Mouse (Mus musculus) left cerebral cortex, adult 2 months (tissue): Measurements from ENCODE around the gene Paqr7. TPM values are rescaled to one million over a fixed set of nuclear protein-coding genes. Genes with fewer than 3 reads are reported as not detected.
"Not testable (repeated sequence)": the region's sequence is repeated elsewhere in the genome, so short reads cannot be mapped to it uniquely, and the experiment has no call there.

Source experiments
- DNase-seq, 2 experiments: peaks; one replicate each; pipeline ENCODE4 v3.0.0; 2021 to 2022; ENCODE audit warnings: low spot score in 2 of 2, mixed read lengths in 1 of 2; ENCODE audit errors: extremely low spot score in 1 of 2
- H3K27ac ChIP-seq: fragments of 200-600 bp; 2 replicates; pipeline ENCODE4 v1.8.1; 2022
- H3K4me3 ChIP-seq: fragments of 200-600 bp; 2 replicates; pipeline ENCODE4 v1.8.1; 2022
- CTCF ChIP-seq: fragments of 200-600 bp; IDR thresholded peaks from 2 replicates; pipeline ENCODE4 v1.8.1; 2022; ENCODE audit warnings: antibody characterized with exemption, mild to moderate bottlenecking, moderate library complexity
- intact Hi-C: fragments of 180-260 bp; cut with DNase I; formaldehyde crosslinking; loops from one replicate; pipeline ENCODE4 v1.15.1; 2025
- total RNA-seq, 2 experiments: library from RNA; stranded (reverse); gene quantifications; 2 replicates each; pipeline ENCODE4 v1.2.3; 2021

Gene Paqr7
- total RNA-seq, 2 experiments from 2014 or later: 69.3 to 77.9 TPM

DNA sequence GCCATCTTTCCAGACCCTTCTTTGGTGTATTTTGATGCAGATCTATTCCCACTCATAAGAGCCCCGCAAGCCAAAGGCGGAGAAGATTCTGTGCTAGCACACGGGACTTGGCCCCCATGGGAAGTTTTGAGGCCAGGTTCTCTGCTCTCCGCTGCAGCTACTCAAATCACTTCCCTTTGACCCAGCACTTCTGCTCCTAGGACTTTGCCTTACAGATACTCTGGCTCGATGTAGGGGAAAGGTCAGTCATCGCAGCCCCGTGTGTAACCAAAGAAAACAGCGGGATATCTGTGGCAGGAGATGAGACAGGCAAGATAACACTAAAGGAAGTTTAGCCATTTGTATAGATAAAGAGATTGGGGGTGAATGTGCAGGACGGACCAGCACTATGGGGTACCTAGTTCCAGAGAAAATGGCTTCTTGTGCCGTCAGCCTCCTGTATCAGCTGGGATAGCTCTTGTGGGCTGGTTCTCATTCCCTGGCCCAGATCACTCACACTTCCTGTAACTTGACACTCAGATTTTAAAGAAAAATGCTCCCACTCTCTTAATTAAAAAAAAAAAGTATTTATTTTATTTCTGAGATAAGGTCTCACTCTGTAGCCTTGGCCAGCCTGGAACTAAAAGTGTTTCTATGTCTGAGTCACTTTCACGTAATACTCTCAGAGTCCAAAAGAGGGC is 6.4 kb upstream of the Paqr7 start:
- no peak overlapping the region for H3K27ac ChIP-seq
- peak; percentile 8 for TF ChIP-seq CTCF
- H3K4me3 ChIP-seq: no peak overlapping the region
- intact Hi-C loops: loop anchor here (10.0 kb wide), 1 partner anchor 235 kb away; the partner anchor contains the start of gene Grrp1
- no peak for DNase-seq

DNA sequence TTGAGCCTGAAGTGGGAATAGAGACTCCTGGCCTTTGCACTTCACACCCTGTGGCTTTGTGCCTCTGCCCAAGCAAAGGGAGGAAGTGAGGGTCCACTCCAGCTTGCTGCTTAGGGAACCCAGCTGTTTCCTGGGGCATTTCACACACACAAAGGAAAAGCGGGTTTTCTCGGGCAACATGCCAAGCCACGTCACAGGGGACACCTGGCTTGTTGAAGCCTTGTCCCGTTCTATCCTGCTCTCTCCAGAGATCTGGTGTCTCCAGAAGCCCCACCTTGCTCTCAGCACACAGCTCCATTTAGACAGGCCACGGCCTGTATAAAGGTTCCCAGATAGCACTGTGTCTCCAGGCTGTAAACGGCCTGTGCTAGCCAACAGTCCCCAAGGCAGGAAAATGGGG is 4.8 kb upstream of the Paqr7 start:
- no peak for DNase-seq
- intact Hi-C loops: no loop called here
- TF ChIP-seq CTCF: no peak

DNA sequence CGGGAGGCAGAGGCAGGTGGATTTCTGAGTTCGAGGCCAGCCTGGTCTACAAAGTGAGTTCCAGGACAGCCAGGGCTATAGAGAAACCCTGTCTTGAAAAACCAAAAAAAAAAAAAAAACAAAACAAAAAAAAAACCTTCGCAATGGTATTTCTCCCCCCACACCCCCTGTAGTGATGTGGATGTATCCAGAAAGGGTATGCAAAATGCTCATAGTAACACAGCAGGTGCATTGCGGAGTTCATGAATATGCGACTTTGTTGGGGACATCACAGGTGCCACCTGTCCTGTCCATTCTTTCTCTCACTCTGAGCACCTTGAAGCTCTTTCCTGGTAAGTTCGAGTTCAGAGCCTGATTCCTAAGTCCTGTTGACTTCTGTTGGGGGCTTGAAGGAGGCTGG is 2.3 kb upstream of the Paqr7 start:
- H3K4me3 ChIP-seq, H3K27ac ChIP-seq, DNase-seq, intact Hi-C loops: not testable (repeated sequence)

More for the DNA sequence above, 4.8 kb upstream of the Paqr7 start:
- H3K27ac ChIP-seq: no peak overlapping the region
- no peak overlapping the region for H3K4me3 ChIP-seq

DNA sequence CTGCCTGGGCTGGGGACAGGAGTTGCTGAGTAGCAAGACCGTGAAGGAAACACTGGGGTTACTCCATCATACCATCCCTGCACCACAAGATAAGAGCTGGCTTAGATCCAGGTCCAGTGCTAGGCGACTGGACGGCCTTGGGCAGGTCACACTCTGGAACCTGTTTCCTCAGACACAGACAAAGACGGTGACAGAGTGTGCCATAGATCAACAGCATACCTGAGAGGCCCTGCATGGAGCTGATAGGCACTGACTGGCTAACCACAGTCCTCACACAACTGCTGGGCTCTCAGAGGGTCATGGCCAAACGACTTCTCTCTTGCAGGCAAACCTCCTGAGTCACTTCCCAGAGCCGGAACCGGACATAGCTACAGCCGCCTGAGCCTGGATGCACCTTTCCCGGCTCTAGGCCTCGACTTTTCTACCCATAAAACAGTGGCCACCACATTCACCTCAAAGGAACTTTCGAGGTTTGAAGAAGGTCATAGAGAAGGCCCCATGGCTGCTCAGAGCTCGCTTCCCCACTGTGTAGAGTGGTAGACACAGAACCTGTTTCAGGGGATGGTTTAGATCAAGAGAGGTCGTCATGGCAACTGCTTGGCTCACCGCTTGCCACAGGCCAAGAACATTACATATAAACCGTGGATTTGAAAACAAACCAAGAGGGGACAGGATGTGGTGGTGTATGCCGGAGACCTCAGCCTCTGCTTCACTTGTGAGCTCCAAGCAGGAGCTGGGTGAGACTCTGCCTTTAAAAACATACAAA is 1.5 kb upstream of the Paqr7 start:
- intact Hi-C loops: no loop called here
- TF ChIP-seq CTCF: no peak
- DNase-seq: no peak
- peak overlapping the region; percentile 98 for H3K27ac ChIP-seq
- H3K4me3 ChIP-seq: no peak overlapping the region

DNA sequence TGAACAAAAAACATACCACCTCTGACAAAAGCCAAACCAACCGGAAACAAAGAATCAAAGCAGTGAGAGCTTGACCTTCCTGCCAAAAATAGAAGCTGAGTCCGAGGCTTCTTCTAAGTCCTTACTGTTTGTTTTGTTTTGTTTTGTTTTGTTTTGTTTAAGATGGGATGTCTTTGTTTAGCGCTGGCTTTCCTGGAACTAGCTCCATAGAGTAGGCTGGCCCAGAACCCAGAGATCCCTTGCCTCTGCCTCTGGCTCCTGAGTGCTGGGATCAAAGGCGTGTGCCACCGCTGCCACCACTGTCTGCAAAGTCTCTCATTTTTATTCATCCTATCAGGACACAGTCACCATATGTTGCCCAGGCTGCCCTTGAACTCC is 962 bp upstream of the Paqr7 start:
- no peak overlapping the region for H3K4me3 ChIP-seq
- no peak for TF ChIP-seq CTCF
- peak overlapping the region; percentile 98 for H3K27ac ChIP-seq
- intact Hi-C loops: no loop called here
- DNase-seq: no peak

DNA sequence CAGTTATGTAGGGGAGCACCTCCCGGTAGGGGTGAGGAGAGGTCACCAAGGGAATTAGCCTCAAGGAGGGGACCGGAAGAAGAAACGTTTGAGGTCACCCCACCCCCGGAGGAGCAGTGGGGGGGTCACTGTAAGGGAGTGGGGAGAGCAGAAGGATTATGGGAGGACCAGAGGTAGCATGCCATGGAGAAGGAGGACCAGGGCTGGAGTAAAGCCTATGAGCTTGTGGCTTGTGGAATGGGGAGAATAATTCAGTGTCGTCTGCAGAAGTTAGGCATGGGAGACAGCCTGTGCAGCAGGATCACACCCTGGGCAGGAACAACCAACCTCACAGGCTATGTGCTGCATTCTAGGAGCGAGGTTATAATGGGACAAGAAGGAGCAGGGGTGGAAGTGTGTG is 726 bp downstream of the Paqr7 start:
- no peak for DNase-seq
- TF ChIP-seq CTCF: no peak
- Histone ChIP-seq H3K4me3 (peak overlapping the region; percentile 87), H3K27ac (peak overlapping the region; percentile 98)
- intact Hi-C loops: no loop called here

DNA sequence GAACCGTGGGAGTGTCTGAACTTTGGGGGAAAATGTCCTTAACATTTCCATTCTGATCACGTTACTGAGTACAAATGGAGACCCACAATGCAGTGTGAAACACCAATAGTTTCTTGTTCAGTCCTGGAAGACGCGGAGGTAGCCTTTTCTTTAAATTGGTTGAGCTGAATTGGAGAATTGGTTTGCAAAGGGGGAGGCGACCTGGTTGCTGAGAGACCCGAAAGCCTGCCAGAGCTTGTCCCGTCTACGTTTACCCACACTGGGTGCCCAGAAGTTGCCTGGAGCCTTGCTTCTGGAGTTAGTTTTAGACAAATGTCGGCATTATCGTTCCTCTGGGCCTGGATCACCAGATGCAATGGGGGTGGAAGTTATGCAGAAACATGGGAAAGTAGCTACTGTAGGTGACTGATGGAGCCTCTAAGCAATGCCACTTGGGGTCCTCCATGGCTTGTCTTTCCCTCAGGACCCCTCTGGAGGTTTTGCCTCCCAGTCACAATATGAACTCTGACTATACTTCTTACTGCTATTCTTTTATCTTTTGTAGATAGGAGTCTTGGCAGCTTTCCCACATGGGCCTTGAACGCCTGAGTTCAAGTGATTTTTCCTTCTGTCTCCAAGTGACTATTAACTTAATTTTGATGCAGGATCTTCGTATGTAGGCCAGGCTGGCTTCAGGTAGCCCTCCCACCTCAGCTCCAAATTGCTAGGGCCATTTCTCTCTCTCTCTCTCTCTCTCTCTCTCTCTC is 1.7 kb downstream of the Paqr7 start:
- TF ChIP-seq CTCF: no peak
- H3K27ac ChIP-seq: peak overlapping the region; percentile 98
- intact Hi-C loops: no loop called here
- no peak for DNase-seq
- peak overlapping the region; percentile 87 for H3K4me3 ChIP-seq

DNA sequence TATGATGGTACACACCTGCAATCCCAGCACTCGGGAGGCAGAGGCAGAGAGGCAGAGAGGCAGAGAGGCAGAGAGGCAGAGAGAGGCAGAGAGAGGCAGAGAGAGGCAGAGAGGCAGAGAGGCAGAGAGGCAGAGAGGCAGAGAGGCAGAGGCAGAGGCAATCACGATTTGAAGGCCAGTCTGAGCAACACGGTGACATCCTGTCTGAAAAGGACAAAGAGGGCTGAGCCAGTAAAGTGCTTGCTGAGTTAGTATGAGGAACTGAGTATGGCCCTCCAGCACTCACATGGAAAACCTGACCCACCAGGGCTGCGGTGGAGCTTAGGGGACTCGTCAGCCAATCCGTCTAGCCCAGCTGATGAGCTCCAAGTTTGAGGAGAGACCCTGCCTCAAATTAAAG is 2.5 kb downstream of the Paqr7 start:
- H3K4me3 ChIP-seq, H3K27ac ChIP-seq, DNase-seq, intact Hi-C loops: not testable (repeated sequence)

DNA sequence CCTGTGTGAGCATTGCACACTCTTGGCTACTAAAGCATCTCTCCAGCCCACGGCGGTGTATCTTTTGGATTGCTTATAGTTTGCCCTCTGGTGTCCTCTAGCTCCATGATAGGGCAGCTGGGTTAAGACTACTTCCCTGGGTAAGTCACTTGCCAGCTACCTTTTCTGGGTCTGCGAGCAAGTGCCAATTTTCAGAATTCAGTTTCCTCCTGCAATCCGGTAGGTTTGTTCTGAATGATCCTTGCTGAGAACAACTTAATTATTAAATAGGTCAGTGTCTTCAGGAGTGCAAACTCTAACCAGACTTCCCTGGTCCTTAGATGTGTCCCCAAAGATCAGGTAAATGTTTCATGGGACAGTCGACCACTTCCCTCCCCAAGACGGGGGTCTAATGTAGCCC is 4.6 kb downstream of the Paqr7 start:
- H3K4me3 ChIP-seq: no peak overlapping the region
- DNase-seq: no peak
- intact Hi-C loops: no loop called here
- no peak for TF ChIP-seq CTCF
- no peak overlapping the region for H3K27ac ChIP-seq

DNA sequence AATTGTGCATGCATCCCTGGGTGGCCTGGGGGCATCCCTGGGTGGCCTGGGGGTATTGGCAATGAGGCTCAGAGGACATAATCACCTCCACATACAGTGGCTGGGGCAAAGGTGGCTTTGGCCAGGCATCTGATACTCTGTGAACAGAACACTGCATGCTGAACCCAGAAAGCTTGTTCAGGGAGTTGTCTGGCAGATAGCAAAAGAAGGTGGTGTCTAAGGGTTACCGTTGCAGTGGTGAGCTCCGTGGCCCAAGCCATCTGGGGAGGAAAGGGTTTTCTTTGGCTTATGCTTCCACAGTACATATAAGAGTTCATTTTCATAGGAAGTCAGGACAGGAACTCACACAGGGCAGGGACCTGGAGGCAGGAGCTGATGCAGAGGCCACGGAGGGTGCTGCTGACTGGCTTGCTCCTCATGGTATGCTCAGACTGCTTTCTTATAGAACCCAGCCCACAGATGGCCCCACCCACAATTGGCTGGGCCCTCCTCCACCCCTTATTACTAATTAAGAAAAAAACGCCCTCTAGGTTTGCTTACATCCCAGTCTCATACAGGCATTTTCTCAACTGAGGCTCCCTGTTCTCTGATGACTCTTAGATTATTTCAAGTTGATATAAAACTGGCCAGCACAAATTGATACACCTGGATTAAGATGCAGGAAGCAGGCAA is 7.3 kb downstream of the Paqr7 start:
- DNase-seq: no peak
- H3K27ac ChIP-seq: no peak overlapping the region
- no peak for TF ChIP-seq CTCF
- H3K4me3 ChIP-seq: no peak overlapping the region
- intact Hi-C loops: no loop called here

DNA sequence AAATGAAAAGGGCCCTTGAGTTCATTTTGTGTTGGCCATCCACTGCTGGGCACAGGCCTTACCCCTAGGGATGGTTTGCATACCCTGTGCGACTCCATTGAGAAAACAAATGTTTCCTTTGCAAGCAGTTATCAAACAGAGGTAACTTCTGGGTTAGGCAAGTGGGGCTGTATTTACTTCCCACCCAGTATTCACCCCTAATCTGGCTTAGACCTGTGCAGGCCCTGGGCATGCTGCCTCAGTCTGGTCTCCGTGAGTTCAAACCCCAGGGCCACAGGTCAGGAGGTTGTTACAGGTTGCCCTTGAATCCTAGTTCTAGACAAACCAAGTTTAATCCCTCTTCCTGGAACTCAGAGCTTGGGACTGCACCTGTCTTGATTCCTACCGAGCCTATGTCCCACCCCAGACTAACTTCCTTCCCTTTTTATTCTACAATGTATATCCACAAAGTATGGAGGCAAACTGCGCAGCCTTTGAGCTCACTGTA is 8.8 kb downstream of the Paqr7 start:
- Histone ChIP-seq H3K27ac (no peak overlapping the region), H3K4me3 (no peak overlapping the region)
- DNase-seq: no peak
- intact Hi-C loops: no loop called here
- no peak for TF ChIP-seq CTCF
